Mouse (Mus musculus) frontal cortex, postnatal 14 days (tissue): ENCODE results near the gene Myo18a.

Experiments used
- DNase-seq, 2 experiments: peaks; one replicate each; pipeline ENCODE4 v3.0.0; 2022; ENCODE audit warnings: low spot score in 2 of 2

The Myo18a gene

GRCm38 (mm10) chr11:77900187-77900586 is 137.1 kb downstream of the Myo18a start:
- DNase-seq, result no peak

GRCm38 (mm10) chr11:77900696-77901095 is 137.7 kb downstream of the Myo18a start:
- DNase-seq, result no peak

- no peak for DNase-seq
Observed at GRCm38 (mm10) chr11:77901366-77901765, 138.3 kb downstream of the Myo18a start.

GRCm38 (mm10) chr11:77901775-77902355 is 138.8 kb downstream of the Myo18a start:
- DNase-seq, result no peak

GRCm38 (mm10) chr11:77903761-77904160 is 140.7 kb downstream of the Myo18a start:
- no peak for DNase-seq

- no peak for DNase-seq
Observed at GRCm38 (mm10) chr11:77904707-77905106, 141.7 kb downstream of the Myo18a start.

GRCm38 (mm10) chr11:77906097-77906687 is 143.1 kb downstream of the Myo18a start:
- no peak for DNase-seq

GRCm38 (mm10) chr11:77906747-77907174 is 143.7 kb downstream of the Myo18a start:
- DNase-seq, result no peak

GRCm38 (mm10) chr11:77908468-77908867 is 145.4 kb downstream of the Myo18a start:
- no peak for DNase-seq

- no peak for DNase-seq
Observed at GRCm38 (mm10) chr11:77909376-77909775, 146.3 kb downstream of the Myo18a start.

GRCm38 (mm10) chr11:77909776-77910175 is 146.7 kb downstream of the Myo18a start:
- DNase-seq, result no peak

GRCm38 (mm10) chr11:77913505-77913904 is 150.5 kb downstream of the Myo18a start:
- no peak for DNase-seq

GRCm38 (mm10) chr11:77914598-77915260 is 151.7 kb downstream of the Myo18a start:
- DNase-seq, result no peak
